Mouse (Mus musculus) embryo, embryonic 11.5 days (tissue): ENCODE measurements around the gene Gm5039.
"Not testable (repeated sequence)": the region's sequence is repeated elsewhere in the genome, so short reads cannot be mapped to it uniquely, and the experiment has no call there.

ENCODE experiments used
- DNase-seq: peaks from one replicate; pipeline ENCODE4 v3.0.0-alpha.2; 2012; ENCODE audit warnings: low read depth, low spot score

The Gm5039 gene

GRCm38 (mm10) chr12:88323926-88324325 is at the start of gene Gm5039:
Gene Gm5039, minus strand, starts transcription at chr12:88324026.
- DNase-seq: not testable (repeated sequence)

GRCm38 (mm10) chr12:88372018-88372417 is 48.2 kb upstream of the Gm5039 start:
- no peak for DNase-seq

- not testable (repeated sequence) for DNase-seq
Observed at GRCm38 (mm10) chr12:88370321-88370720, 46.5 kb upstream of the Gm5039 start.

GRCm38 (mm10) chr12:88369690-88370089 is 45.9 kb upstream of the Gm5039 start:
- DNase-seq: not testable (repeated sequence)

- no peak for DNase-seq
Observed at GRCm38 (mm10) chr12:88368618-88369017, 44.8 kb upstream of the Gm5039 start.

GRCm38 (mm10) chr12:88367673-88368072 is 43.8 kb upstream of the Gm5039 start:
- no peak for DNase-seq

GRCm38 (mm10) chr12:88361120-88361445 is 37.3 kb upstream of the Gm5039 start:
- DNase-seq: no peak

- DNase-seq: peak; percentile 72
Observed at GRCm38 (mm10) chr12:88360441-88361119, 36.8 kb upstream of the Gm5039 start, which contains the start of gene Adck1. Gene Adck1, plus strand, starts transcription at chr12:88360554.

GRCm38 (mm10) chr12:88354182-88354702 is 30.4 kb upstream of the Gm5039 start:
- no peak for DNase-seq

GRCm38 (mm10) chr12:88341286-88341685 is 17.5 kb upstream of the Gm5039 start:
- DNase-seq: not testable (repeated sequence)

- not testable (repeated sequence) for DNase-seq
Observed at GRCm38 (mm10) chr12:88336662-88337413, 13.0 kb upstream of the Gm5039 start.

GRCm38 (mm10) chr12:88314556-88314955 is 9.3 kb downstream of the Gm5039 start:
- DNase-seq: no peak

- not testable (repeated sequence) for DNase-seq
Observed at GRCm38 (mm10) chr12:88297171-88297570, 26.7 kb downstream of the Gm5039 start.

GRCm38 (mm10) chr12:88293082-88293481 is 30.7 kb downstream of the Gm5039 start:
- not testable (repeated sequence) for DNase-seq

GRCm38 (mm10) chr12:88285224-88285623 is 38.6 kb downstream of the Gm5039 start:
- not testable (repeated sequence) for DNase-seq

- not testable (repeated sequence) for DNase-seq
Observed at GRCm38 (mm10) chr12:88274400-88274799, 49.4 kb downstream of the Gm5039 start, which contains the start of gene Gm5662. Gene Gm5662, minus strand, starts transcription at chr12:88274500.
